Mouse (Mus musculus) stomach, embryonic 16.5 days (tissue): ENCODE measurements at regions not wholly inside any gene's neighbourhood (a gene's known extent, or its start where the extent isn't known, plus 50 kb on each side); places are given as distances from the start of the nearest gene placed in this dataset.

Experiments used
- ATAC-seq: fragments of 200-750 bp; cut with Nextera tagmentation; 2 replicates; pipeline ENCODE4 v1.8.0; 2017; ENCODE audit warnings: moderate number of reproducible peaks, moderate TSS enrichment; ENCODE audit not compliant: insufficient read depth, low FRiP score
- H3K27ac ChIP-seq: fragments of 300-500 bp; sonication (generic); 2 replicates; pipeline ENCODE4 v1.5.1; 2014; ENCODE audit warnings: low read length
- H3K27me3 ChIP-seq: fragments of 300-500 bp; sonication (generic); 2 replicates; pipeline ENCODE4 v1.6.1; 2014; ENCODE audit warnings: low read length, control low read depth, mixed read lengths; ENCODE audit not compliant: control insufficient read depth, insufficient read depth
- H3K36me3 ChIP-seq: fragments of 300-500 bp; sonication (generic); 2 replicates; pipeline ENCODE4 v1.6.1; 2014; ENCODE audit warnings: low read length; ENCODE audit not compliant: control insufficient read depth, insufficient read depth
- H3K4me1 ChIP-seq: fragments of 300-500 bp; sonication (generic); 2 replicates; pipeline ENCODE4 v1.6.1; 2014; ENCODE audit warnings: low read length, control low read depth, mixed read lengths; ENCODE audit not compliant: control insufficient read depth, insufficient read depth
- H3K4me2 ChIP-seq: fragments of 300-500 bp; sonication (generic); 2 replicates; pipeline ENCODE4 v1.6.1; 2014; ENCODE audit warnings: low read depth, low read length, mixed read lengths
- H3K4me3 ChIP-seq: fragments of 300-500 bp; sonication (generic); replicated peaks from 2 replicates; pipeline ENCODE4 v1.5.1; 2014; ENCODE audit warnings: mild to moderate bottlenecking, low read length
- H3K9ac ChIP-seq: fragments of 300-500 bp; sonication (generic); 2 replicates; pipeline ENCODE4 v1.6.1; 2014; ENCODE audit warnings: low read length
- H3K9me3 ChIP-seq: fragments of 300-500 bp; sonication (generic); replicated peaks from 2 replicates; pipeline ENCODE4 v1.6.1; 2016; ENCODE audit warnings: low read length, control low read depth; ENCODE audit not compliant: control insufficient read depth
- WGBS: fragments of 180-500 bp; shearing (Covaris S2); extraction: QIAGEN DNeasy Blood & Tissue Kit; methylation state at CpG from one replicate; pipeline ENCODE4 v1.1.7; 2014; 5-methylcytosine and 5-hydroxymethylcytosine counted together

- Histone ChIP-seq H3K4me3 (no peak overlapping the region), H3K27ac (no peak overlapping the region), H3K9me3 (no peaks in the 10 kb centered on the region), H3K4me1 (no peaks in the 10 kb centered on the region), H3K27me3 (no peaks in the 10 kb centered on the region), H3K4me2 (no peak overlapping the region), H3K36me3 (no peaks in the 10 kb centered on the region), H3K9ac (no peak overlapping the region)
- WGBS, result 79% methylated on average over 2 of the region's 2 CpGs
- no peak for ATAC-seq
These were observed 193.2 kb upstream of the Zc3h12c start for GRCm38 (mm10) chr9:52361599-52361998.

GRCm38 (mm10) chr9:52359416-52359815 lies 191.0 kb upstream of the Zc3h12c start:
- H3K4me3 ChIP-seq, result no peak overlapping the region
- no peaks in the 10 kb centered on the region for H3K36me3 ChIP-seq
- no peak overlapping the region for H3K9ac ChIP-seq
- ATAC-seq, result no peak
- H3K9me3 ChIP-seq, result no peaks in the 10 kb centered on the region
- H3K27ac ChIP-seq, result no peak overlapping the region
- H3K4me2 ChIP-seq, result no peak overlapping the region
- 52% methylated on average over 3 of the region's 3 CpGs for WGBS
- H3K4me1 ChIP-seq, result no peaks in the 10 kb centered on the region
- H3K27me3 ChIP-seq, result no peaks in the 10 kb centered on the region

GRCm38 (mm10) chr9:52356549-52356948 lies 188.2 kb upstream of the Zc3h12c start:
- no peaks in the 10 kb centered on the region for H3K36me3 ChIP-seq
- WGBS, result 61% methylated on average over 3 of the region's 3 CpGs
- no peak overlapping the region for H3K9ac ChIP-seq
- H3K27ac ChIP-seq, result no peak overlapping the region
- no peaks in the 10 kb centered on the region for H3K27me3 ChIP-seq
- H3K4me3 ChIP-seq, result no peak overlapping the region
- H3K4me2 ChIP-seq, result no peak overlapping the region
- H3K4me1 ChIP-seq, result no peaks in the 10 kb centered on the region
- H3K9me3 ChIP-seq, result no peaks in the 10 kb centered on the region
- no peak for ATAC-seq

GRCm38 (mm10) chr9:52355187-52355982 lies 187.0 kb upstream of the Zc3h12c start:
- Histone ChIP-seq H3K9ac (no peak overlapping the region), H3K27me3 (no peaks in the 10 kb centered on the region), H3K27ac (no peak overlapping the region), H3K36me3 (no peaks in the 10 kb centered on the region), H3K4me1 (no peaks in the 10 kb centered on the region), H3K4me3 (no peak overlapping the region), H3K4me2 (no peak overlapping the region), H3K9me3 (no peaks in the 10 kb centered on the region)
- 49% methylated on average over 10 of the region's 10 CpGs for WGBS
- no peak for ATAC-seq

GRCm38 (mm10) chr9:52348536-52349527 lies 180.5 kb upstream of the Zc3h12c start:
- H3K4me3 ChIP-seq, result no peak overlapping the region
- H3K36me3 ChIP-seq, result no peaks in the 10 kb centered on the region
- H3K27me3 ChIP-seq, result no peaks in the 10 kb centered on the region
- no peaks in the 10 kb centered on the region for H3K9me3 ChIP-seq
- H3K4me1 ChIP-seq, result no peaks in the 10 kb centered on the region
- H3K27ac ChIP-seq, result no peak overlapping the region
- 77% methylated on average over 7 of the region's 7 CpGs for WGBS
- no peak for ATAC-seq
- no peak overlapping the region for H3K9ac ChIP-seq
- no peak overlapping the region for H3K4me2 ChIP-seq

- no peak overlapping the region for H3K4me3 ChIP-seq
- H3K9me3 ChIP-seq, result no peaks in the 10 kb centered on the region
- no peak overlapping the region for H3K4me2 ChIP-seq
- H3K27me3 ChIP-seq, result no peaks in the 10 kb centered on the region
- no peaks in the 10 kb centered on the region for H3K36me3 ChIP-seq
- H3K9ac ChIP-seq, result no peak overlapping the region
- no peaks in the 10 kb centered on the region for H3K4me1 ChIP-seq
- no peak overlapping the region for H3K27ac ChIP-seq
- 25% methylated on average over 2 of the region's 2 CpGs for WGBS
- ATAC-seq, result no peak
These were observed 176.0 kb upstream of the Zc3h12c start for GRCm38 (mm10) chr9:52344177-52344877.

- Histone ChIP-seq H3K9ac (no peak overlapping the region), H3K27ac (no peak overlapping the region), H3K4me1 (no peaks in the 10 kb centered on the region), H3K36me3 (no peaks in the 10 kb centered on the region), H3K9me3 (no peaks in the 10 kb centered on the region), H3K4me3 (no peak overlapping the region), H3K27me3 (no peaks in the 10 kb centered on the region), H3K4me2 (no peak overlapping the region)
- no peak for ATAC-seq
- 42% methylated on average over 2 of the region's 2 CpGs for WGBS
These were observed 172.7 kb upstream of the Zc3h12c start for GRCm38 (mm10) chr9:52341029-52341428.

- H3K9ac ChIP-seq, result no peak overlapping the region
- H3K4me3 ChIP-seq, result no peak overlapping the region
- H3K4me2 ChIP-seq, result no peak overlapping the region
- no peaks in the 10 kb centered on the region for H3K4me1 ChIP-seq
- 71% methylated on average over 4 of the region's 4 CpGs for WGBS
- H3K36me3 ChIP-seq, result no peaks in the 10 kb centered on the region
- no peak for ATAC-seq
- H3K27me3 ChIP-seq, result no peaks in the 10 kb centered on the region
- no peak overlapping the region for H3K27ac ChIP-seq
- H3K9me3 ChIP-seq, result no peaks in the 10 kb centered on the region
These were observed 169.5 kb upstream of the Zc3h12c start for GRCm38 (mm10) chr9:52337786-52338322.
